Mouse (Mus musculus): ENCODE measurements around the gene Ucp2. TPM values are rescaled to one million over a fixed set of nuclear protein-coding genes. Genes with fewer than 3 reads are reported as not detected.
"Not testable (repeated sequence)": the region's sequence is repeated elsewhere in the genome, so short reads cannot be mapped to it uniquely, and the experiment has no call there.

Ucp2 gene
- polyA plus RNA-seq, 1 experiment, result 595 TPM

DNA sequence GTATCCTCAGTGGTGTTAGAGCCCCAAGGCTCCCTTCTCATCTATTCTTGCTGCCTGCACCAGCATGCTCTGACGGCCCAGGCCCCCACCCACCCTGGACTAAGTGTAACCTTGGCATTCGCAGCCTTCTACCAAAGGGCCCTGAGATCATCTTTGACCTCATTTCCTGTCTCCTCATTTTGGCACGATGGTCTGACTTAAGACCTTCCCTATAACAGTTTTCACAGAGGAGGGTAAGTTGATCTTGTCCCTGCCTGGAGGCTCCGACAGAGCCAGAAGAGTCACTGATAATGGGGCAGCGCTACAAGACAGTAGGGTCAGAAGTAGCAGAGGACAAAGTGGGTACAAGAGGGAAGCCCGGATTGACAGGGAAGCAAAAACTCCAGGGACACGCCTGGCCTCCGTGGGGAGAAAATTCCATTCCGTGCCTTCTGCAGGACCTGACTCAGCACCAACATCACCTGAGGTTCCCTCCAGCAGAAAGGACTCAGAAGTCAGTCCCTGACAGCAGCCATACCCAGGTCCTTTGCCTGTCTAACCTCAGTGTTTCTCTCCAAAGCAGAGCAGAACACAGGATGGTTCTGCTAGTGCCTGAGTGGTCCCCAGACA lies 19.2 kb upstream of the Ucp2 start:
- no peak overlapping the region for H3K4me3 ChIP-seq (replicated peaks)
- no peaks in the 10 kb centered on the region for H3K9me3 ChIP-seq (ENCODE audit: control insufficient read depth, low read length)
- peaks cover 60% of the 10 kb centered on the region for H3K4me1 ChIP-seq (ENCODE audit: control insufficient read depth)
- H3K36me3 ChIP-seq (ENCODE audit: control insufficient read depth), result peaks cover 44% of the 10 kb centered on the region
- H3K27me3 ChIP-seq (ENCODE audit: control insufficient read depth), result no peaks in the 10 kb centered on the region
- TF ChIP-seq GATA1 (IDR thresholded peaks at IDR 0.05; ENCODE audit: low read length), result no peak
- no peak for TF ChIP-seq TAL1 (IDR thresholded peaks at IDR 0.05; ENCODE audit: low read length)

DNA sequence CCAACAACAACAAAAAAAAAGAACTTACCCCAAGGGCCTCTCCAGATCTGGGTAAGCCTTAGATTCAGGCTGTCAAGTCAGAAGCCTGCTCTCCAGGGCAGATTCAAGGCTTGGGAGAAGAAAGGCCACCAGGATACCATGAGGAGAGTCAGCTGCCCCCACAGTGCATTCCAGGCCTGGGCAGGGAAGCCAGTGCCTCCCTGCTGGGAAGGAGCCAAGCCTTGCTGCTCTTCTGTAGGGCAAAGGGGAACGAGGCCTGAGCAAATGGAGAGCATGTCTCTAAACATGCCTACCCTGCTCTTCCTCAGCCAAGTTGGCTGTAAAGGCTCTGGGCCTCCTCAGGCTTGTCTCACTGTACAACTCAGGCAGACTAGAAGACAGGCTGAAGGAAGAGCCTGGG lies 18.5 kb upstream of the Ucp2 start:
- H3K36me3 ChIP-seq (ENCODE audit: control insufficient read depth), result peaks cover 36% of the 10 kb centered on the region
- TF ChIP-seq GATA1 (IDR thresholded peaks at IDR 0.05; ENCODE audit: low read length), result no peak
- H3K4me1 ChIP-seq (ENCODE audit: control insufficient read depth), result peaks cover 59% of the 10 kb centered on the region
- no peaks in the 10 kb centered on the region for H3K27me3 ChIP-seq (ENCODE audit: control insufficient read depth)
- no peak overlapping the region for H3K4me3 ChIP-seq (replicated peaks)
- no peaks in the 10 kb centered on the region for H3K9me3 ChIP-seq (ENCODE audit: control insufficient read depth, low read length)

- peaks cover 51% of the 10 kb centered on the region for H3K4me1 ChIP-seq (ENCODE audit: control insufficient read depth)
- H3K9me3 ChIP-seq (ENCODE audit: control insufficient read depth, low read length), result no peaks in the 10 kb centered on the region
- H3K27me3 ChIP-seq (ENCODE audit: control insufficient read depth), result no peaks in the 10 kb centered on the region
- H3K4me3 ChIP-seq (replicated peaks), result no peak overlapping the region
- peaks cover 3% of the 10 kb centered on the region; the same call in 1 of the 2 replicates for H3K36me3 ChIP-seq (ENCODE audit: control insufficient read depth)
- TF ChIP-seq GATA1 (IDR thresholded peaks at IDR 0.05; ENCODE audit: low read length) (no peak), TAL1 (IDR thresholded peaks at IDR 0.05; ENCODE audit: low read length) (no peak)
Measured at GRCm38 (mm10) chr7:100479100-100479822, 13.9 kb upstream of the Ucp2 start.

- Histone ChIP-seq H3K4me1 (ENCODE audit: control insufficient read depth) (peaks cover 52% of the 10 kb centered on the region), H3K27me3 (ENCODE audit: control insufficient read depth) (no peaks in the 10 kb centered on the region), H3K9me3 (ENCODE audit: control insufficient read depth, low read length) (no peaks in the 10 kb centered on the region), H3K36me3 (ENCODE audit: control insufficient read depth) (peaks cover 3% of the 10 kb centered on the region; the same call in 1 of the 2 replicates), H3K4me3 (replicated peaks) (no peak overlapping the region)
- TF ChIP-seq TAL1 (IDR thresholded peaks at IDR 0.05; ENCODE audit: low read length) (no peak), GATA1 (IDR thresholded peaks at IDR 0.05; ENCODE audit: low read length) (no peak)
Measured at GRCm38 (mm10) chr7:100479823-100480164, 13.3 kb upstream of the Ucp2 start.

GRCm38 (mm10) chr7:100480175-100480574 lies 13.0 kb upstream of the Ucp2 start:
- Histone ChIP-seq H3K27me3 (ENCODE audit: control insufficient read depth) (no peaks in the 10 kb centered on the region), H3K9me3 (ENCODE audit: control insufficient read depth, low read length) (no peaks in the 10 kb centered on the region), H3K36me3 (ENCODE audit: control insufficient read depth) (peaks cover 3% of the 10 kb centered on the region; the same call in 1 of the 2 replicates), H3K4me3 (replicated peaks) (no peak overlapping the region), H3K4me1 (ENCODE audit: control insufficient read depth) (peaks cover 51% of the 10 kb centered on the region)
- TF ChIP-seq GATA1 (IDR thresholded peaks at IDR 0.05; ENCODE audit: low read length) (no peak), TAL1 (IDR thresholded peaks at IDR 0.05; ENCODE audit: low read length) (no peak)

DNA sequence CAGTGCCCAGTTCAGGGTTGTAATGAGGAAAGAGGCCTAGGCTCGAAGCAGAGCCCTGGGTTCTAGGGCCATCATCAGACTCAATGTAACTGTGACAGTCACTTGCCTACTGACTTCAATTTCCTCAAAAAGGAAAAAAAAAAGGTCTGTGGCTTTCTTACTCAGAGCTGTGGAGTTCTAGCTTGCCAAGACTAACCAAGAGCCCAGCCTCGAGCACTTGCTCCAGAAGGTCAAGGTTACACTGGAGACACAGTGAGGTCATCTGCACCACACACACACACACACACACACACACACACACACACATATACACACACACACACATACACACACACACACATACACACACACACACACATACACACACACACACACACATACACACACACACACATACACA lies 11.1 kb upstream of the Ucp2 start:
- not testable (repeated sequence) for H3K4me3 ChIP-seq (replicated peaks); H3K9me3 ChIP-seq (ENCODE audit: control insufficient read depth, low read length); H3K27me3 ChIP-seq (ENCODE audit: control insufficient read depth); H3K36me3 ChIP-seq (ENCODE audit: control insufficient read depth)
- peaks cover 53% of the 10 kb centered on the region for H3K4me1 ChIP-seq (ENCODE audit: control insufficient read depth)

DNA sequence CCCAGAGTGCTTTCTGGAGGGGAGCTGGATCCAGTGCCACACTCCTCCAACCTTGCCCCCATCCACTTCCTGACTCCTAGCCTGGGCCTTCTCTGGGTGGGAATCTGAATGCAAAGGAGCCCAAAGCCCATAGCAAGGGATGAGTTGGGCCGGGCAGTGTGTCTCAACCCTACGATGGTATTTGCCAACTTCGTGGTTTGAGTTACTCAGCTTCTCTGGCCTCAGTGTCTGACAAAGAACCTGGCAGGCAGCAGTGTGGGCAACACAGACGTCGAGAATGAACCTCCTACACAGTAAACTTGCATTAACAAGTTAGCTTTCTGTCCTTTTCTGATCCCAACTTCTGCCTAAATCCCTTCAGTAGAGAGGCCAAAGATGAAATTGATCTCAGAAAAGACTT lies 8.6 kb upstream of the Ucp2 start:
- no peaks in the 10 kb centered on the region for H3K27me3 ChIP-seq (ENCODE audit: control insufficient read depth)
- no peak for TF ChIP-seq GATA1 (IDR thresholded peaks at IDR 0.05; ENCODE audit: low read length)
- TF ChIP-seq TAL1 (IDR thresholded peaks at IDR 0.05; ENCODE audit: low read length), result no peak
- H3K36me3 ChIP-seq (ENCODE audit: control insufficient read depth), result peaks cover 3% of the 10 kb centered on the region; the same call in 1 of the 2 replicates
- peaks cover 58% of the 10 kb centered on the region for H3K4me1 ChIP-seq (ENCODE audit: control insufficient read depth)
- no peaks in the 10 kb centered on the region for H3K9me3 ChIP-seq (ENCODE audit: control insufficient read depth, low read length)
- no peak overlapping the region for H3K4me3 ChIP-seq (replicated peaks)

GRCm38 (mm10) chr7:100487301-100487700 lies 5.8 kb upstream of the Ucp2 start:
- Histone ChIP-seq H3K9me3 (ENCODE audit: control insufficient read depth, low read length) (no peaks in the 10 kb centered on the region), H3K4me3 (replicated peaks) (no peak overlapping the region), H3K36me3 (ENCODE audit: control insufficient read depth) (peaks cover 7% of the 10 kb centered on the region), H3K4me1 (ENCODE audit: control insufficient read depth) (peaks cover 55% of the 10 kb centered on the region), H3K27me3 (ENCODE audit: control insufficient read depth) (no peaks in the 10 kb centered on the region)
- TF ChIP-seq GATA1 (IDR thresholded peaks at IDR 0.05; ENCODE audit: low read length) (no peak), TAL1 (IDR thresholded peaks at IDR 0.05; ENCODE audit: low read length) (no peak)

- H3K27me3 ChIP-seq (ENCODE audit: control insufficient read depth), result no peaks in the 10 kb centered on the region
- TF ChIP-seq TAL1 (IDR thresholded peaks at IDR 0.05; ENCODE audit: low read length) (no peak), GATA1 (IDR thresholded peaks at IDR 0.05; ENCODE audit: low read length) (no peak)
Measured at GRCm38 (mm10) chr7:100488474-100489048, 4.6 kb upstream of the Ucp2 start.

More at GRCm38 (mm10) chr7:100488474-100489048, 4.6 kb upstream of the Ucp2 start:
- Histone ChIP-seq H3K4me3 (replicated peaks) (no peak overlapping the region), H3K4me1 (ENCODE audit: control insufficient read depth) (peaks cover 53% of the 10 kb centered on the region), H3K36me3 (ENCODE audit: control insufficient read depth) (peaks cover 11% of the 10 kb centered on the region), H3K9me3 (ENCODE audit: control insufficient read depth, low read length) (no peaks in the 10 kb centered on the region)

Measured in erythroblast, embryonic 14.5 days (primary cell).